Mouse (Mus musculus): ENCODE measurements around the gene Zfp982. TPM values are rescaled to one million over a fixed set of nuclear protein-coding genes. Genes with fewer than 3 reads are reported as not detected.

Gene Zfp982
- 1.4 and 1.9 TPM in 2 replicates for polyA plus RNA-seq (2012; rRNA removed)

DNA sequence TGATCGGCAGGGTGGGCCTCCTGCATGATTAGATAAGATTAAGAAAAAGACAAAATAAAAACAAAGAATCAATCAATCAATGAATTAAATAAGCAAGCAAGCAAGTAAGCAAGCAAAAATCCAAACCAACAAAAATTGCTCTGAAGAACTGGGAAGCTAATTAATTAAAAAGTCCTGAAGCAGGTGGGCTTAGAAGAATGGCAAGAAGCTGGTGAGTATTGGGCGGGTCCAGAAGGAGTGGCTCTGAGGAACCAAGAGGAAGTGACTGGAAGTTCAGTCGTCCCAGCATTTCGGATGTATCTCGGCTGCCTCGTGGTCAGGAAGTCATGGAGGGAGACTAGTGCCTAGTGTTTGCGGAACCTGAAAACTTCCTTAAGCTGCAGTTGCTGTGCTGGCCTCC, at the start of gene Zfp982:
Gene Zfp982, plus strand, starts transcription at position 301 of the 400 bp plus-strand sequence.

DNA sequence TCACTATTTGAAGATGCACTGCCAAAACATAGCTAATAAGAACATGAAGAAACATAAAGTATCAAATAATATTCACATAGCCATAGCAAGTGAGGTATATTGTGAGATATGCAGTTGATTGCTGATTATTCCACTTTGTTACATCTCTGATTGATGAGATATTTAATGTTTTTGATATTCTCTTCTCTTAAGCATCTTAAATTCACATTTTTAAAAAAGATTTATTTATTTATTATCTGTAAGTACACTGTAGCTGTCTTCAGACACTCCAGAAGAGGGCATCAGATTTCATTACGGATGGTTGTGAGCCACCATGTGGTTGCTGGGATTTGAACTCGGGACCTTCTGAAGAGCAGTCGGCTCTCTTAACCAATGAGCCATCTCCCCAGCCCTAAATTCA, 47.7 kb downstream of the Zfp982 start, which contains the start of gene Gm16503:
Gene Gm16503, plus strand, starts transcription at position 301 of the 400 bp plus-strand sequence.

DNA sequence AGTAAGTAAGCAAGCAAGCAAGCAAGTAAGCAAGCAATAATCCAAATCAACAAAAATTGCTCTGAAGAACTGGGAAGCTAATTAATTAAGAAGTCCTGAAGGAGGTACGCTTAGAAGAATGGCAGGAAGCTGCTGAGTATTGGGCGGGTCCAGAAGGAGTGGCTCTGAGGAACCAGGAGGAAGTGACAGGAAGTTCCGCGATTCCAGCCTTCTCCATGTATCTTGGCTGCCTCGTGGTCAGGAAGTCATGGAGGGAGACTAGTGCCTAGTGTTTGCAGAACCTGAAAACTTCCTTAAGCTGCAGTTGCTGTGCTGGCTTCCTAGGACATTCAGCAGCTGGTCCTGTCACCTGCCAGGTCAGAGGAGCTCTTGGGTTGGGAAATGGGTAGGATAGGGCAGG, 60.9 kb downstream of the Zfp982 start, which contains the start of gene Zfp985:
Gene Zfp985, plus strand, starts transcription at position 207 of the 400 bp plus-strand sequence.

Other genes starting within 250 kb of the Zfp982 start
- 0.09 TPM in 2 replicates for gene Zfp988, start 186.7 kb upstream of the Zfp982 start, polyA plus RNA-seq (2012; rRNA removed)
- gene Zfp978, start 131.1 kb upstream of the Zfp982 start, polyA plus RNA-seq (2012; rRNA removed) = not detected in 2 replicates
- gene Gm16503, start 47.8 kb downstream of the Zfp982 start, polyA plus RNA-seq (2012; rRNA removed) = 0.70 and 0.96 TPM in 2 replicates
- 0.03 and 0.04 TPM in 2 replicates for gene Zfp985, start 60.9 kb downstream of the Zfp982 start, polyA plus RNA-seq (2012; rRNA removed)
- gene Zfp979, start 150.1 kb downstream of the Zfp982 start, polyA plus RNA-seq (2012; rRNA removed) = 1.0 and 1.3 TPM in 2 replicates
- gene Zfp534, start 210.1 kb downstream of the Zfp982 start, polyA plus RNA-seq (2012; rRNA removed) = not detected in 2 replicates

All from central nervous system, embryonic 14 days (tissue).